Mouse (Mus musculus): ENCODE results near the gene Zscan12. TPM values are rescaled to one million over a fixed set of nuclear protein-coding genes. Genes with fewer than 3 reads are reported as not detected.
"Not testable (repeated sequence)": the region's sequence is repeated elsewhere in the genome, so short reads cannot be mapped to it uniquely, and the experiment has no call there.

The Zscan12 gene
- polyA plus RNA-seq, 1 experiment = not detected

DNA sequence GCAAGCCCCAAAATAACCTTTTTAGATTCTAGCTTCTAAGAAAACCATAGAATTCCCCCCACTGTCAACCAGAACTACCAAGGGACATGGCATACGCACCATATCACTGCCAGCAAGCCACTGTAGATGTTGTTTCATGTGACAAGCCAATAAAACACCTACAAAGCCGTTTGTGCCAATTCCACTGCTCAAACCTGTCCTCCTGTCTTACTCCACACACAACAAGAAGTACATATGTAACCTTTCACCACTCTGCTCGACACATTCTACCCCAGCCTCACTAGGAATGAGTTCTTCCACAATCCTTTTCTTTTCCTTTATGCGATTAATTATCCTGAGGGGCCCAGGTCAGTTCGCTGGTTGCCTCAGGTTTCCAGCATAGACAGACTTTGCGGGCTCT, 33.0 kb downstream of the Zscan12 start:
- no peak overlapping the region for H3K27ac ChIP-seq (ENCODE audit: insufficient read depth, low read depth, low read length)
- WGBS = 94% methylated on average over 6 of the region's 6 CpGs
- no peaks in the 10 kb centered on the region; the same call in 1 of the 2 replicates for H3K4me1 ChIP-seq (ENCODE audit: control insufficient read depth, insufficient read depth, low read length)
- no peak for TF ChIP-seq CTCF (IDR thresholded peaks at IDR 0.05; ENCODE audit: insufficient read depth, low read depth, low read length)
- TF ChIP-seq POLR2A (IDR thresholded peaks at IDR 0.05; ENCODE audit: insufficient read depth, low read depth, low read length) = no peak
- H3K4me3 ChIP-seq (ENCODE audit: insufficient read depth, low read depth, low read length) = no peak overlapping the region

DNA sequence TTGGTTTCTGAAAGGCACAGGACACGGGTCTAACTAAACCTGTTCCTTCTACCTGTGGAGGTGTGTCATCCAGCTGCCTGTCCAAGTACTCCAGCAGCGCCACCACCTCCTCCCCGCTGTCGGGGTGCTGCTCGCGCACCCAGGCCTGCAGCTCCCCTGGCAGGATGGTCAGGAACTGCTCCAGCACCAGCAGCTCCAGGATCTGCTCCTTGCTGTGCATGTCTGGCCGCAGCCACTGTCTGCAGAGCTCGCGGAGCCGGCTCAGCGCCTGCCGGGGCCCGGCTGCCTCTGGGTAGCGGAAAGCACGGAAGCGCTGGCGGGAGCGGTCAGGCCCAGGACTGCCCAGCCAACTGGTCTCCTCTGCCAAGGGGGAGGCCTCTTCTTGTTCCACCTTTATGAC, 33.4 kb downstream of the Zscan12 start:
- H3K4me3 ChIP-seq (ENCODE audit: insufficient read depth, low read depth, low read length); H3K27ac ChIP-seq (ENCODE audit: insufficient read depth, low read depth, low read length); H3K4me1 ChIP-seq (ENCODE audit: control insufficient read depth, insufficient read depth, low read length): not testable (repeated sequence)
- 92% methylated on average over 18 of the region's 18 CpGs for WGBS

DNA sequence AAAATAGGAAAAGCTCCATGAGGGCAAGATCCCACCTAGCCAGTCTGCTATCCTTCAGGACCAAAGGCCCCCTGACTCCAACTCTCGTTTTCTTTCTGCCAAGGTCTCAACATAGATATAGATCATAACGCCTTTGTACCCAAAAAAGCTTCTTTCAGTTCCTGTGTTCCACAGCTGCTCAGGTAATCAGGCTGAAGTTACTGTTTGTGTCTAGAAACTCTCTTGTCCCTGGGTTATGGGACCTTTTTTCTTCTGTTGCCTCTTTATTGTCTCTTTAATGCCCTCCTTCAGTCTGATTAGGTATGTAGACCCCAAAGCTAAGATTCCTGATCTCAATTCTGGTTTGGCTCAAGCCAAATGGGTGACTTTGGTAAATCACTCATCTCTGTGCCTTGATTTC, 34.9 kb downstream of the Zscan12 start:
- no peak overlapping the region for H3K4me3 ChIP-seq (ENCODE audit: insufficient read depth, low read depth, low read length)
- 92% methylated on average over 2 of the region's 2 CpGs for WGBS
- TF ChIP-seq CTCF (IDR thresholded peaks at IDR 0.05; ENCODE audit: insufficient read depth, low read depth, low read length) (no peak), POLR2A (IDR thresholded peaks at IDR 0.05; ENCODE audit: insufficient read depth, low read depth, low read length) (no peak)
- H3K4me1 ChIP-seq (ENCODE audit: control insufficient read depth, insufficient read depth, low read length) = peaks cover 2% of the 10 kb centered on the region; the same call in 1 of the 2 replicates
- H3K27ac ChIP-seq (ENCODE audit: insufficient read depth, low read depth, low read length) = no peak overlapping the region

DNA sequence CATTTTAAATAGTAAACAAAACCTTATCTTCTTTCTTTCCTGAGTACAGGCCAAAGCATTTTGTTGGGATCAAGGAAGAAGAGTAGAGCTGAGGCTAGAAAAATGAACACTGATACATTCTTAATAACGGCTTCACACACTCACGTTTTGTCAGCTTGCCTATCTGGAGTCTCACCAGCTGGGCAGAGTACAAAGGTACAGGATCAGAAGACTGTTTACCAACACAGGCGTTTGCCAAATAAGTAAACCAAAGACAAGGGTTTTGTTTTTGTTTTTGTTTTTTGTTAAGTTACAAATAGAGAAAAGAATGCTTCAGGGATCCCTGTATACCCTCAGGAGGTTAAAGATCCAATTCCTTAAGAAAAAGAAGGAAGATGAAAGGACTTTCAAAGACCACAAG, 38.5 kb downstream of the Zscan12 start:
- Histone ChIP-seq H3K27ac (ENCODE audit: insufficient read depth, low read depth, low read length) (no peak overlapping the region), H3K4me1 (ENCODE audit: control insufficient read depth, insufficient read depth, low read length) (peaks cover 2% of the 10 kb centered on the region; the same call in 1 of the 2 replicates), H3K4me3 (ENCODE audit: insufficient read depth, low read depth, low read length) (no peak overlapping the region)
- WGBS = 52% methylated on average over 3 of the region's 3 CpGs
- TF ChIP-seq POLR2A (IDR thresholded peaks at IDR 0.05; ENCODE audit: insufficient read depth, low read depth, low read length) (no peak), CTCF (IDR thresholded peaks at IDR 0.05; ENCODE audit: insufficient read depth, low read depth, low read length) (no peak)

DNA sequence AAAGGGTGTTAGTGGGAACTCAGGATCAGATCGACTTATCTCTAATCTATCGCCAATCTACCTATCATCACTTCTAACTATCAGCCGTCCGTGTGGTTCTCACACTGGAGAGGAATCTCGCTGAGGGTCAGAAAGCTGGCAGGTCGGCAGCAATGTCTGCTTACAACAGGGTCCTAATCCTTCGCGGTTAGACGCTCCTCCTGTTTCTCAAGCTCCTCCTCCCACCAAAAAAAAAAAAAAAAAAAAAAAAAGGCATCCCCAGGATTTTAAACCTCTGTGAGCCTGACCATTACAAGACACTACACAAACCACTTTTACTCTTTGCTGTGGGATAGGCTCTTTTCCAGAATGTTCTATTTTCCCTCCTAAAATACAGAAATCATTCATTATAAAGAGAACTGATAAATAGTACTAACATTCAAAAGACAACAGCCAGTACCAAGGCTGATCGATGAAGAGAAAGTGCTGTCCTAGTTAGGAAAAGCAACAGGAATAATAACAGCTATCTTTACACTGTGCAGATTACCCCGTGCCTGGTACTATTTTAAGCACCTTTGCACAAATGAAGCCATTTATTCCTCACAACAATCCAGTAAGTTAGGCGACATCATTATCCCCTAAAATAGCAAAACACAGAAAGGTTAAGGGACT, 39.1 kb downstream of the Zscan12 start:
- TF ChIP-seq CTCF (IDR thresholded peaks at IDR 0.05; ENCODE audit: insufficient read depth, low read depth, low read length) = no peak
- no peak for TF ChIP-seq POLR2A (IDR thresholded peaks at IDR 0.05; ENCODE audit: insufficient read depth, low read depth, low read length)
- no peak overlapping the region; the same call in 1 of the 2 replicates for H3K27ac ChIP-seq (ENCODE audit: insufficient read depth, low read depth, low read length)
- H3K4me3 ChIP-seq (ENCODE audit: insufficient read depth, low read depth, low read length) = peak overlapping the region; percentile 75
- 16% methylated on average over 12 of the region's 12 CpGs for WGBS
- H3K4me1 ChIP-seq (ENCODE audit: control insufficient read depth, insufficient read depth, low read length) = peaks cover 2% of the 10 kb centered on the region; the same call in 1 of the 2 replicates

DNA sequence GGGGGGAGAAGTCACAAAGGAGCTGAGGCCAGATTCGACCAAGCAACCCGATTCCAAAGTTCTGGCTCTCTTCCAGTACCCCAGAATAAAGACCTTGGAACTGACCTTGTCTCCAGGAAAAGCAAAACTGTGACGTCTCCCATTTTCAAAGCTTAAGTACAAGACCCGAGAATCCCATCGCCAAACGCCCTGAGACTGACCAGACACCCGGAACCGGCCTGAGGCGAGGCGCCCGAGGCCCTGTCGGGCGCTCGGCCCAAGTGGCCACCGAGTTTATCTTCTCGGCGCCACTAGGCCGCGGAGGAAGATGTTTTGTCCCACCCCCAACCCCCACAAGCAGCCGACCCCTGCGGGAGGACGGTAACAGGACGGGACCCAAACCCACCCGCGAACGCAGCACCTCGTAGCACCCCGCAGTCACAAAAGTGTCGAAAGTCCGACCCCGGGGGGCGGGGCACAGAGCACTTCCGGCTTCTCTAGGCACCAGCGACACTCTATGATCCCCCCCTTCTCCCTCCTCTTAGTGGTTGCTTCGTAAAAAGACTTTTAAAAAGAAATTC, 39.7 kb downstream of the Zscan12 start, which contains the start of gene Zkscan3:
Gene Zkscan3, minus strand, starts transcription at position 469 of the 560 bp plus-strand sequence.
- no peak within 1 kb of the TSS; the same call in 1 of the 2 replicates for H3K27ac ChIP-seq (ENCODE audit: insufficient read depth, low read depth, low read length)
- no peak for TF ChIP-seq CTCF (IDR thresholded peaks at IDR 0.05; ENCODE audit: insufficient read depth, low read depth, low read length)
- peak; percentile 50; the same call in 1 of the 2 replicates for TF ChIP-seq POLR2A (IDR thresholded peaks at IDR 0.05; ENCODE audit: insufficient read depth, low read depth, low read length)
- WGBS = under 1% methylated on average over 35 of the region's 35 CpGs
- H3K4me1 ChIP-seq (ENCODE audit: control insufficient read depth, insufficient read depth, low read length) = peaks cover 2% of the 10 kb centered on the region; the same call in 1 of the 2 replicates
- peak within 1 kb of the TSS; percentile 75 for H3K4me3 ChIP-seq (ENCODE audit: insufficient read depth, low read depth, low read length)

DNA sequence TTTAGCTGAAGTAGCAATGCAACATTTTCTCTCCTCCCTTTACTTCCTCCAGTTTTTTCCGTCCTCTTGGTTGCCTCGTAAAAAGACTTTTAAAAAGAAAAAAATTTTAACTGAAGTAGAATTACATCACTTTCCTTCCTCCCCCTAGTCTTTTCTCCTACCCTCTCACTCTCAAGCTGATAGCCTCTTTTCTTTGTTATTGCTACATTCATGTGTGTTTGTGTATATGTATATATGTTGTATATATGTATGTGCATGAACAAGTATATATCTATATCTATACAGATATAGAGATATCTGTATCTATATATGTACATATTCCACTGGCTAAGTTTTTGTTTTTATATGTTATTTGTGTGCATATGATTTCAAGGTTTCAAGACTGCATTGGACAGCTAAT, 40.2 kb downstream of the Zscan12 start:
- no peak for TF ChIP-seq POLR2A (IDR thresholded peaks at IDR 0.05; ENCODE audit: insufficient read depth, low read depth, low read length)
- no peak overlapping the region for H3K27ac ChIP-seq (ENCODE audit: insufficient read depth, low read depth, low read length)
- peaks cover 2% of the 10 kb centered on the region; the same call in 1 of the 2 replicates for H3K4me1 ChIP-seq (ENCODE audit: control insufficient read depth, insufficient read depth, low read length)

DNA sequence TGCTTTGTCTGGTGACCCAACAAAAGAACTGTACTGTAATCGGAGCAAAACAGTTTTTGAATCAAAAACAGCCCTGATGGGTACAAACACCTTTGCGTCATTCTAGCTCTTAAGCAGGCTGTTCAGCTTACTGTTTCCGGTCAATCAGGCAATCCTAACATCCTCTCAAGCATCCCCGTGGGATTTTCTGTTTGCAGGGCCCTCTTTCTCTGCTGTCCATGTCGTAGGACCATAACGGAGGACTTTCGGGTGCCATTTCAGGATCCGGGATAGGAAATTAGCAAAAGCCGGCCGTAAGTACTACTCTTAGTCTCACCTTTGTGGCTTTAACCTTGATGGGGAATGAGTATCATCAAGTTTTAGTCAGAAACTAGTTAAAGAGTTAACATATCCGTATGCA, 44.7 kb downstream of the Zscan12 start:
- H3K27ac ChIP-seq (ENCODE audit: insufficient read depth, low read depth, low read length) = no peak overlapping the region
- no peak overlapping the region for H3K4me3 ChIP-seq (ENCODE audit: insufficient read depth, low read depth, low read length)
- TF ChIP-seq POLR2A (IDR thresholded peaks at IDR 0.05; ENCODE audit: insufficient read depth, low read depth, low read length) (no peak), CTCF (IDR thresholded peaks at IDR 0.05; ENCODE audit: insufficient read depth, low read depth, low read length) (no peak)
- WGBS = 81% methylated on average over 11 of the region's 11 CpGs
- no peaks in the 10 kb centered on the region for H3K4me1 ChIP-seq (ENCODE audit: control insufficient read depth, insufficient read depth, low read length)

More for the DNA sequence above, 40.2 kb downstream of the Zscan12 start:
- 0% methylated on average over 2 of the region's 2 CpGs for WGBS
- peak overlapping the region; percentile 75; the same call in 1 of the 2 replicates for H3K4me3 ChIP-seq (ENCODE audit: insufficient read depth, low read depth, low read length)

DNA sequence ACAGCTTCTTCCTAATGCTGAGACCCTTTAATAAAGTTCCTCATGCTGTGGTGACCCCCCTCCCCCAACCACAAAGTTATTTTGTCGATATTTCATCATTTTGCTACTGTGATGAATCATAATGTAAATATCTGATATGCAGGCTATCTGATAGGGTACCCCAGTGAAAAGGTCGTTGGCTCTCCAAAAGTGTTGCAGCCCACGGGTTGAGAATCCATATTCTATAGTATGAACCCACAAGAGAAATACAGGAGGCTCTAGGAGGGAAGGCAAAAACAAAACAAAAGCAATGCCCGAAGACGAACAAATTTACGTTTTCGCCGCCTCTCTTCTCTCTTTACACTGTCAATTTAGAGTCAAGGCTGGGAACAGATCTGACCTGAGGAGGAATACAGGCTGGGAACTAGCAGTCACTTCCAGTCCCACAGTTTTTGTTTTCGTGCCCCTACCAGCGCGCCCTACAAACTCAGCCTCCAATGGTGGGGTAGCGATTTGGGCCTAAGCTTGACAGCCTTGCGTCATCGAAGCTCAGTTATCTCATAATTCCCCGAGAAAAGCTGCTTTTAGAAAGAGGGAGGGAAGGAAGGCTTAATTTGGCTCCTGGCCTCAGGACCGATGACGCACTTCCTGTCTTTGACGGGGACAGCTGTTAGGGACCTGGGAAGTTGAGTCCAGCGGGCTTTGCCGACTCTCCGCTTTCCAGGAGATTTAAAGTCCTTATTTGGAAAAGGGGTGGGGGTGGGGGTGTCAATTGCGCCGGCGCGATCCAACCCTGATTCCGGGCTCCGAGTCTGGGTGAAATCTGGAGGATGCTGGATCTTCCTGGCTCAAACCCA, 45.6 kb downstream of the Zscan12 start:
- H3K4me3 ChIP-seq (ENCODE audit: insufficient read depth, low read depth, low read length) = peak overlapping the region; percentile 50
- H3K27ac ChIP-seq (ENCODE audit: insufficient read depth, low read depth, low read length) = peak overlapping the region; percentile 91
- H3K4me1 ChIP-seq (ENCODE audit: control insufficient read depth, insufficient read depth, low read length) = no peaks in the 10 kb centered on the region
- TF ChIP-seq POLR2A (IDR thresholded peaks at IDR 0.05; ENCODE audit: insufficient read depth, low read depth, low read length) = peak; percentile 47; the same call in 1 of the 2 replicates
- TF ChIP-seq CTCF (IDR thresholded peaks at IDR 0.05; ENCODE audit: insufficient read depth, low read depth, low read length) = no peak
- 2% methylated on average over 27 of the region's 27 CpGs for WGBS

Measured in olfactory bulb, adult 2 months (tissue).